ENCODE assay signal across 8 mouse cellular contexts in genomic region chr9:90270944-90271295, GRCm38 (mm10). TPM values are rescaled to one million over a fixed set of nuclear protein-coding genes. Genes with fewer than 3 reads are reported as not detected.
DNase-seq lines count a peak whose midpoint lies in the region; ATAC-seq and TF ChIP-seq lines count a peak whose summit lies in the region.

No protein-coding gene starts in this region.

- TF ChIP-seq CTCF in heart, postnatal 0 days (IDR thresholded peaks at IDR 0.05; ENCODE audit: low read depth) = no peak

- TF ChIP-seq EP300 in heart, postnatal 0 days (IDR thresholded peaks at IDR 0.05; ENCODE audit: low read depth) = no peak

- H3K9me3 ChIP-seq in heart, postnatal 0 days (replicated peaks; ENCODE audit: control insufficient read depth, low read length) = no peaks in the 10 kb centered on the region
- H3K9me3 ChIP-seq in hindbrain, embryonic 16.5 days (ENCODE audit: control insufficient read depth, low read length) = no peaks in the 10 kb centered on the region
- no peaks in the 10 kb centered on the region for H3K9me3 ChIP-seq in midbrain, embryonic 12.5 days

- H3K27ac ChIP-seq in heart, postnatal 0 days (ENCODE audit: low read depth) = no peak overlapping the region
- no peak overlapping the region; the same call in 1 of the 2 replicates for H3K27ac ChIP-seq in hindbrain, embryonic 16.5 days (ENCODE audit: low read depth, low read length)
- H3K27ac ChIP-seq in midbrain, embryonic 12.5 days (replicated peaks) = no peak overlapping the region

- peak; percentile 40 for DNase-seq in heart, postnatal 0 days (ENCODE audit: low spot score)
- no peak for DNase-seq in heart, postnatal 10 days
- no peak for DNase-seq in frontal cortex, postnatal 36 days (ENCODE audit: low spot score in 2 of 2)
- DNase-seq in left cerebral cortex, postnatal 4 days = no peak
- DNase-seq in thymus, adult 18-20 months = no peak

- H3K4me3 ChIP-seq in heart, postnatal 0 days (ENCODE audit: low read depth, low read length) = peak overlapping the region; percentile 88
- peak overlapping the region; percentile 84 for H3K4me3 ChIP-seq in hindbrain, embryonic 16.5 days (ENCODE audit: low read length)
- peak overlapping the region; percentile 74 for H3K4me3 ChIP-seq in midbrain, embryonic 12.5 days

- no peaks in the 10 kb centered on the region for H3K27me3 ChIP-seq in heart, postnatal 0 days (ENCODE audit: control insufficient read depth, insufficient read depth, low read length)
- no peaks in the 10 kb centered on the region for H3K27me3 ChIP-seq in hindbrain, embryonic 16.5 days (replicated peaks; ENCODE audit: control insufficient read depth, insufficient read depth, low read length)
- H3K27me3 ChIP-seq in midbrain, embryonic 12.5 days = peaks cover 23% of the 10 kb centered on the region; the same call in 1 of the 2 replicates

- ATAC-seq in heart, postnatal 0 days (ENCODE audit: insufficient read depth, low read depth) = no peak; the same call in 1 of the 2 replicates
- peak; percentile 15 for ATAC-seq in activated CD4-positive, CD25-positive, alpha-beta regulatory T cell, adult 4 months
- peak; percentile 31 for ATAC-seq in hindbrain, embryonic 16.5 days
- peak; percentile 48 for ATAC-seq in midbrain, embryonic 12.5 days (ENCODE audit: low FRiP score, low read depth)

- intact Hi-C loops in heart, postnatal 10 days (cut with DNase I) = no loop called here
- intact Hi-C loops in left cerebral cortex, postnatal 4 days (cut with DNase I) = no loop called here

- WGBS in heart, postnatal 0 days = 8% methylated on average over 11 of the region's 11 CpGs
- 15% methylated on average over 11 of the region's 11 CpGs for WGBS in hindbrain, embryonic 16.5 days
- 19% methylated on average over 11 of the region's 11 CpGs for WGBS in midbrain, embryonic 12.5 days

- 0 out of 2 replicates have a peak, but pooled peaks cover 12% of the 10 kb centered on the region for H3K4me1 ChIP-seq in heart, postnatal 0 days (ENCODE audit: control insufficient read depth, insufficient read depth)
- peaks cover 12% of the 10 kb centered on the region for H3K4me1 ChIP-seq in hindbrain, embryonic 16.5 days (ENCODE audit: control insufficient read depth, insufficient read depth, low read depth, low read length)
- H3K4me1 ChIP-seq in midbrain, embryonic 12.5 days = peaks cover 16% of the 10 kb centered on the region

- H3K9ac ChIP-seq in heart, postnatal 0 days (replicated peaks; ENCODE audit: low read depth, low read length) = peak overlapping the region; percentile 73
- peak overlapping the region; percentile 95 for H3K9ac ChIP-seq in hindbrain, embryonic 16.5 days (ENCODE audit: low read depth, low read length)
- H3K9ac ChIP-seq in midbrain, embryonic 12.5 days (replicated peaks) = peak overlapping the region; percentile 75

- H3K4me2 ChIP-seq in heart, postnatal 0 days (ENCODE audit: low read depth, low read length) = peak overlapping the region; percentile 88
- peak overlapping the region; percentile 87 for H3K4me2 ChIP-seq in hindbrain, embryonic 16.5 days (ENCODE audit: low read length)
- peak overlapping the region; percentile 90 for H3K4me2 ChIP-seq in midbrain, embryonic 12.5 days (replicated peaks)

- H3K36me3 ChIP-seq in heart, postnatal 0 days (replicated peaks; ENCODE audit: control insufficient read depth, insufficient read depth, low read length) = no peaks in the 10 kb centered on the region
- H3K36me3 ChIP-seq in hindbrain, embryonic 16.5 days (ENCODE audit: control insufficient read depth, insufficient read depth, low read length) = no peaks in the 10 kb centered on the region
- no peaks in the 10 kb centered on the region for H3K36me3 ChIP-seq in midbrain, embryonic 12.5 days

RNA-seq across cellular contexts. Expression of gene Tbc1d2b, which starts 0.3 kb away (rescaled TPM):
- 11.6 and 24.7 TPM in 2 replicates for total RNA-seq in heart, postnatal 0 days (2014; rRNA removed; ENCODE audit: low replicate concordance)
- 2.9 and 3.2 TPM in 2 replicates for polyA plus RNA-seq in heart, postnatal 0 days (2015; fragmentation: Nextera tagmentation; extraction: Ambion mirVana)
- 10 to 100 TPM; 16.8 to 21.6 TPM for total RNA-seq in heart, postnatal 10 days (2021)
- 10 to 100 TPM; 10.2 to 11.4 TPM for polyA plus RNA-seq in activated CD4-positive, CD25-positive, alpha-beta regulatory T cell, adult 4 months (2017; shearing (Covaris generic))
- 5.1 and 6.3 TPM in 2 replicates for polyA plus RNA-seq in hindbrain, embryonic 16.5 days (2015; fragmentation: Nextera tagmentation; extraction: Ambion mirVana)
- 11.0 and 11.4 TPM in 2 replicates for polyA plus RNA-seq in midbrain, embryonic 12.5 days (2016; fragmentation: Nextera tagmentation; extraction: Ambion mirVana)
- total RNA-seq in left cerebral cortex, postnatal 4 days (2021) = 10 to 100 TPM; 16.8 to 21.9 TPM
